Mouse (Mus musculus) olfactory bulb, adult 2 months (tissue): ENCODE results near the gene Armc2. TPM values are rescaled to one million over a fixed set of nuclear protein-coding genes. Genes with fewer than 3 reads are reported as not detected.

Source experiments
- H3K27ac ChIP-seq: fragments of 200-500 bp; 2 replicates; pipeline ENCODE4 v1.5.1; 2012; ENCODE audit warnings: low read depth, low read length; ENCODE audit not compliant: insufficient read depth
- H3K4me1 ChIP-seq: fragments of 200-500 bp; 2 replicates; pipeline ENCODE4 v1.6.1; 2012; ENCODE audit warnings: low read length; ENCODE audit not compliant: control insufficient read depth, insufficient read depth
- H3K4me3 ChIP-seq: fragments of 200-500 bp; 2 replicates; pipeline ENCODE4 v1.5.1; 2012; ENCODE audit warnings: mild to moderate bottlenecking, low read depth, low read length, moderate library complexity; ENCODE audit not compliant: insufficient read depth
- CTCF ChIP-seq: fragments of 200-500 bp; IDR thresholded peaks from 2 replicates; pipeline ENCODE4 v1.5.1; 2012; ENCODE audit warnings: low read depth, mild to moderate bottlenecking, low read length, moderate library complexity; ENCODE audit not compliant: insufficient read depth
- POLR2A ChIP-seq: fragments of 200-500 bp; IDR thresholded peaks from 2 replicates; pipeline ENCODE4 v1.6.1; 2012; ENCODE audit warnings: mild to moderate bottlenecking, low read depth, low read length, moderate library complexity; ENCODE audit not compliant: insufficient read depth
- WGBS: fragments of 180-500 bp; shearing (Covaris S2); methylation state at CpG from one replicate; pipeline ENCODE4 v1.1.7; 2018; 5-methylcytosine and 5-hydroxymethylcytosine counted together
- polyA plus RNA-seq: library from polyadenylated mRNA; stranded (reverse); fragments of >200 nt; gene quantifications from 2 replicates; pipeline ENCODE4 v1.2.4, GENCODE M21; 2012; ENCODE audit warnings: low replicate concordance; ENCODE audit not compliant: missing spikeins, insufficient read depth, insufficient read length

The Armc2 gene
- polyA plus RNA-seq, 1 experiment, result not detected

DNA sequence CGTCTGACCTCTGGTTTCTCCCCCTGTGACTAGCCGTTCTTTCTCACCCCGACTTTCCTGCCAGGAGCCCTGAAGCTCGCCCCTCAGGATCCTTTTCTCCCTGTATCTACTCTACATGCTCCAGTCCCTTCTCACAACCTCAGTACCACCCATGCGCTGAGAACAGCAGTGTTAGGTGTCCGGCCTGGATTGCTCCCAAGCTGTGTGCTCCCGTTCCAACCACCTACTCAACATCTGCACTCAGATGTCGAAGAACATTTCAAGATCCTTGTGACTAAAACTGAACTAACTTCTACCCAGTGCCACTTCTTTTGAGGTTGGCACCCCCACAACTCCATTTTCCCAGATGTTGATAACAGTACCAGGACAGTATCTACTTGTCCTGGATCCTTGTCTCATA lies 30.4 kb upstream of the Armc2 start:
- no peaks in the 10 kb centered on the region for H3K4me1 ChIP-seq
- H3K27ac ChIP-seq, result no peak overlapping the region
- no peak overlapping the region for H3K4me3 ChIP-seq
- 85% methylated on average over 8 of the region's 8 CpGs for WGBS
- no peak for TF ChIP-seq CTCF
- no peak for TF ChIP-seq POLR2A

DNA sequence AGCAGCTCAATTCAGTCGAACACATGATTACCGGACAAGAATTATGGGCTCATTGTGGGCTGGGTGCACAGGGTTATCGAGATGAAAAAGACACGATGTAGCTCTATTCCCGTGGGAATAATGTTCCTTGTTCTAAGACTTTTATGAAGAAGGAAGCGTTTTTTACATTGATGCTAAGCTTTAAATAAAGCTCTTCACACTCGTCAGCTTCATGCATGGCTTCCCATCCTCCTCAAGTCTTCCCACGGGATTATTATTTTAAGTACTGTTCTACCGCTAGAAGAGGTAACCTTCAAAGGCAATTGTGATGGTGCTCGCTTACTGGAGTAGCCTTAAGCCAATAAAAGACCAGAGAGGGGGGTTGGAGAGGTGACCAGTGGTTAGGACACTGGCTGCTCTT lies 26.3 kb upstream of the Armc2 start:
- H3K27ac ChIP-seq, result no peak overlapping the region
- H3K4me1 ChIP-seq, result 0 out of 2 replicates have a peak, but pooled peaks cover 6% of the 10 kb centered on the region
- TF ChIP-seq CTCF (no peak), POLR2A (no peak)
- 64% methylated on average over 10 of the region's 10 CpGs for WGBS
- no peak overlapping the region for H3K4me3 ChIP-seq

DNA sequence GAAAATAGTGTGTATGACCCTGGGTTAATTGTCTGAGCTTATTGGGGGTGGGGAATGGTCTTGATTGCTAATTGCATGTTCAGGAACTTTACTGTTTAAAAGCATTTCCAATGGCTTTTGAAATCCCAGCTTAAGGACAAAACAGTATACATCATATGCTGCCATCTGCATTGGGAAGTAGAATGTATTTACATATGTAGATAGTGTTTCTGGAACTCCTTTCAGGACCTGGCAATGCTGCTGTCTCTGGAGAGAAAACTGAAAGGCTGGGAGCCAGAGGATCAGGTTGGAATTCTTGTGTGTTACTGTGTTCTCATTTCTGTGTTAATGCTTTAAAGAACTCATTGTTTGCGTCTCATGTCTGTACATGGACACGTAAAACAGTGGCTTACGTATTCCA lies 25.1 kb upstream of the Armc2 start:
- WGBS, result 81% methylated on average over 3 of the region's 3 CpGs
- Histone ChIP-seq H3K4me3 (no peak overlapping the region), H3K4me1 (peaks cover 6% of the 10 kb centered on the region; the same call in 1 of the 2 replicates), H3K27ac (no peak overlapping the region)
- TF ChIP-seq CTCF (no peak), POLR2A (no peak)

DNA sequence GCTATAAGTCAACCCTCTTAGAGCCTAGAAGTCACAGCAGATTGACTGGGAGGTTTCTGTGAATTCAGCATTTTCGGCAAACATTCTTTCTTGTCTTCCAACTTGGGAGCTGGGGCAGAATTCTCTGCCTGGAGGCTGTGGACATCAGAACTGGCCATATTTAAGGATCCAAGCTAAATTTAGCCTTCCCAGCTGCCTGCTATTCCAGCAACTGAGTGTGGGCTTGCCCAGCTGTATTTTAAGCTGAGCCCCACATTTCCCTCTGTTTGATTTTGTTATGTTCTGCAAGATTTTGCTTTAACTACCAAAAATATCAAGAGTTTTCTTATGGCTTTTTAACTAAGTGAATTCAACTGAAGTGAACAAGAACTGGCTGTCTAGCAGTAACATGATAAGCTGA lies 24.6 kb upstream of the Armc2 start:
- Histone ChIP-seq H3K4me3 (no peak overlapping the region), H3K27ac (no peak overlapping the region), H3K4me1 (peaks cover 6% of the 10 kb centered on the region; the same call in 1 of the 2 replicates)
- TF ChIP-seq POLR2A (no peak), CTCF (no peak)
- 40% methylated on average over 1 of the region's 1 CpGs for WGBS

DNA sequence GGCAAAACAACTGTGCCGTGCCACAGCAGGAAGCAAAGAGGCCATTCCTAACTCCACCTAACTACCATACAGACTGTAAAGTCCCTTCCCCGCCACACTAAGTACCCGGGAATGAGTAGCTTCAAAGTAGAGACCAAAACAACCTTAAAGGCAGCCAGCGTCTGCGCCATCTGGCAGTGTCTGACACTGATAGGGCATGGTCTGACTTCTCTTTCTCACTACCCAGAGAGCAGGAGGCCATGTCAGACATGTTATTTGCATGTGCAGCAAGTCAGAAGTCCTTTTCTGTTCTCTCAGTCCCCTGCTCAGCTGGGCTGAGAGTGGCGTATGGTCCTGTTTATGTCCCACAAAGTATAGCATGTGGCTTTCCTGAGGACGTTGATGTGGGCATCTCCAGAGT lies 23.8 kb upstream of the Armc2 start:
- H3K4me1 ChIP-seq, result peaks cover 6% of the 10 kb centered on the region; the same call in 1 of the 2 replicates
- WGBS, result 79% methylated on average over 7 of the region's 7 CpGs
- TF ChIP-seq POLR2A (no peak), CTCF (no peak)
- H3K4me3 ChIP-seq, result no peak overlapping the region
- H3K27ac ChIP-seq, result no peak overlapping the region

DNA sequence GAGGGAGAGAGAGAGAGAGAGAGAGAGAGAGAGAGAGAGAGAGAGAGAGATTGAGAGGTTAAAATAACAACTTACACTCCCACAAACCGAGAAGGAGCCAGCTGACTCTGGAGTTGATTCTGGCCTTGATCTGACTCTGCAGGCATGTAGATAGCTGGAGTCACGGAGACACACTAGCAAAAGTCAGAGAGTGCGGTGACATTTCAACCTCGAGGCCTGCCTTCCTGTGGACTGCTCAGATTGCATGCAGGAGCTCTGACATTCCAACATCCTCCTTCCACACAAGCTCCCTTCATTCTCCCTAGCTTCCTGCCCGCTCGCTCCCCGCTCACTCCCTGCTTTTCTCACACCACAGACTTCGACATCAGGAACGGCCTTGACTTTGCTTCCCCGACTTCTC lies 20.3 kb upstream of the Armc2 start:
- Histone ChIP-seq H3K4me3 (no peak overlapping the region), H3K27ac (no peak overlapping the region), H3K4me1 (peaks cover 6% of the 10 kb centered on the region; the same call in 1 of the 2 replicates)
- WGBS, result 64% methylated on average over 10 of the region's 10 CpGs
- TF ChIP-seq POLR2A (no peak), CTCF (no peak)

DNA sequence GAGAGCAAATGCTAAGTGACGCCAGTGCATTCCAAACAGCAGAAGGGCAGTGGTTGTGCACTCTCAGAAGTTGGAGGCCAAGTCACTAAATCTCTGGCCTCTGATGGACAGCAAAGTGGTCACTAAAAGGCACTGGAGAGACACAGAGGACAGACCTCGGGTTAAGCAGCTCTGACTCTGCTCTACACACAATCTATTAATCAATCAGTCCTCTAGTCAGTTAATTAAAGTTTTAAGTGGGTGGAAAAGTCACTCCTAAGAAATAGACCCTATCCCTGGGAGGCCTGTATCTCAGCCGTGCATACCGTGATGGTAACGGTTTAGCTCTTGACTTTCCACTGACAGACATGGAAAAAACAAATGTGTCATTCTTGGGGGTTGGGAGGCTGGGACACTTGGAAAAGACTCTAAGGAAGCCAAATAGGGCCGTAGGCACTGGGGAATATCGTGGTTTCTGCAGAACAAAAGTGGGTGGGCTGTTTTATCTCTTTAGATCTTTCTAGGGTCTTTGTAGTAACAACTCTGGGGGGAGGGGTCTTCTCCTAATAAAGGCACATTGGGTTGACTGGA lies 19.1 kb upstream of the Armc2 start:
- no peak overlapping the region for H3K27ac ChIP-seq
- H3K4me3 ChIP-seq, result no peak overlapping the region
- no peak for TF ChIP-seq POLR2A
- no peak for TF ChIP-seq CTCF
- WGBS, result 57% methylated on average over 7 of the region's 7 CpGs
- H3K4me1 ChIP-seq, result peaks cover 6% of the 10 kb centered on the region; the same call in 1 of the 2 replicates

DNA sequence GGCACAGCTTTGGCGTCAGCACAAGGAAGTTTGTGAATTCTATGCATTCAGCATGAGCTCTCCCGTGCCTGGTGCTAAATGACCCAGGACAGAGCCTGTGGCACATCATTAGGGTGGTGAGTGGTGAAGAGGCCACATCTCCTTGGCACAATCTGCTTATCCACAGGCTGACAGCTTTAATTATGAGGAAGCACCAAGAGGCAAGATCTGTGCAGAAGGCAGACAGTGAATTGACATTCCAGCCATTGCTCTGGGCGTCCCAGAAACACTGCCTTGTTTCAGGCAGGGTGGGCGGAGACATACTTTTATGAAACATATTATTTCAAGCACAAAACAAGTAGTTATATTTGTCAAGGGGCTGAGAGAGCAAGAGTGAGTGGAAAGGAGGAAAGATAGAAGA lies 18.6 kb upstream of the Armc2 start:
- Histone ChIP-seq H3K27ac (no peak overlapping the region), H3K4me1 (peaks cover under 1% of the 10 kb centered on the region; the same call in 1 of the 2 replicates), H3K4me3 (no peak overlapping the region)
- WGBS, result 66% methylated on average over 4 of the region's 4 CpGs
- TF ChIP-seq POLR2A (no peak), CTCF (no peak)

DNA sequence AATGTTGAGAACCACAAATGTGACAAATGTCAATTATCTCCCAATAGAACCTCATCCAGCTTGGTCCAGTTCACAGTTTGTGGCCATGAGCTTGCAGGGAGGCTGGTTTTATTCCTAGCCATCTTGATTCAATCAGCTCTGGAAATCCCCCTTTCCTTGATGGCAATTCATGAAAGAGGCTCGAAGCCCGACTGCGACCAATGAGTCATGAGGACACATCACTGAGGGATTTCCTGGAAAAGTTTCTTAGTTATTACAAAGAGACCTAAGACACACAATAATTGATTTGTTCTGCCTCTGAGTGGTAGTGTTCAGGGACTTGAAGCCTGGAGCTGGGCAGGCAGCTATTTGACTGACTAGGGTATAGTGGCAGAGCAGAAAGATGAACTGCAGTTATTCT lies 15.3 kb upstream of the Armc2 start:
- 75% methylated on average over 3 of the region's 3 CpGs for WGBS
- TF ChIP-seq CTCF (no peak), POLR2A (no peak)
- H3K4me1 ChIP-seq, result peaks cover 6% of the 10 kb centered on the region
- no peak overlapping the region for H3K4me3 ChIP-seq
- no peak overlapping the region for H3K27ac ChIP-seq

DNA sequence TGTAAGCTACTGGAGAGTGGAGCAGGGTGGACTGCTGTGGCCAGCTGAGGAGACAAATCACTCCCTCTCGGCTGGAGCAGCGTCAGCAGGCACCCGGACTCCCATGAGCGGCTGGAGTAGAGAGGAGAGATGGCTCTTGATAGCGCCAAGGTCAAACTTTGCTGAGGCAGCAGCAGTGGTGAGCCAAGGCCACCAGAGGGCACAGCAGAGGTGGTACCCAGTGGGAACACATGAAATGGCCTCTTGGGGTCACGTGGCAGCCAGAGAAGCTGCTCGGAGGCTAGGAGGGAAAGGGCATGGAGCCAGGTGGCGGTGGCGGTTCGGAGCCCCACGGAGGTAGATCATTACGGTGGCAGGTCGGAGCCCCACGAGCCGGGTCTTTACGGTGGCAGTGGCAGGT lies 12.8 kb upstream of the Armc2 start:
- no peak overlapping the region for H3K27ac ChIP-seq
- H3K4me3 ChIP-seq, result peak overlapping the region; percentile 25

More for the DNA sequence above, 12.8 kb upstream of the Armc2 start:
- peak; percentile 39; the same call in 1 of the 2 replicates for TF ChIP-seq CTCF
- no peak for TF ChIP-seq POLR2A
- H3K4me1 ChIP-seq, result peaks cover 6% of the 10 kb centered on the region
- 30% methylated on average over 16 of the region's 16 CpGs for WGBS
